Mouse (Mus musculus) adrenal gland, adult 18-20 months (tissue): ENCODE data around the gene Lrpprc. TPM values are rescaled to one million over a fixed set of nuclear protein-coding genes. Genes with fewer than 3 reads are reported as not detected.

Experiments
- DNase-seq, 2 experiments: peaks; one replicate each; pipeline ENCODE4 v3.0.0; 2021 to 2022; ENCODE audit warnings: low spot score in 2 of 2
- total RNA-seq, 2 experiments: library from RNA; stranded (reverse); gene quantifications; 1 replicate in 1 of 2; 2 replicates in 1 of 2; pipeline ENCODE4 v1.2.3; 2021

Gene Lrpprc
- total RNA-seq, 2 experiments from 2014 or later, result 71.2 to 74.9 TPM

GRCm38 (mm10) chr17:84674048-84674447 is 116.5 kb downstream of the Lrpprc start:
- DNase-seq, result no peak

DNA sequence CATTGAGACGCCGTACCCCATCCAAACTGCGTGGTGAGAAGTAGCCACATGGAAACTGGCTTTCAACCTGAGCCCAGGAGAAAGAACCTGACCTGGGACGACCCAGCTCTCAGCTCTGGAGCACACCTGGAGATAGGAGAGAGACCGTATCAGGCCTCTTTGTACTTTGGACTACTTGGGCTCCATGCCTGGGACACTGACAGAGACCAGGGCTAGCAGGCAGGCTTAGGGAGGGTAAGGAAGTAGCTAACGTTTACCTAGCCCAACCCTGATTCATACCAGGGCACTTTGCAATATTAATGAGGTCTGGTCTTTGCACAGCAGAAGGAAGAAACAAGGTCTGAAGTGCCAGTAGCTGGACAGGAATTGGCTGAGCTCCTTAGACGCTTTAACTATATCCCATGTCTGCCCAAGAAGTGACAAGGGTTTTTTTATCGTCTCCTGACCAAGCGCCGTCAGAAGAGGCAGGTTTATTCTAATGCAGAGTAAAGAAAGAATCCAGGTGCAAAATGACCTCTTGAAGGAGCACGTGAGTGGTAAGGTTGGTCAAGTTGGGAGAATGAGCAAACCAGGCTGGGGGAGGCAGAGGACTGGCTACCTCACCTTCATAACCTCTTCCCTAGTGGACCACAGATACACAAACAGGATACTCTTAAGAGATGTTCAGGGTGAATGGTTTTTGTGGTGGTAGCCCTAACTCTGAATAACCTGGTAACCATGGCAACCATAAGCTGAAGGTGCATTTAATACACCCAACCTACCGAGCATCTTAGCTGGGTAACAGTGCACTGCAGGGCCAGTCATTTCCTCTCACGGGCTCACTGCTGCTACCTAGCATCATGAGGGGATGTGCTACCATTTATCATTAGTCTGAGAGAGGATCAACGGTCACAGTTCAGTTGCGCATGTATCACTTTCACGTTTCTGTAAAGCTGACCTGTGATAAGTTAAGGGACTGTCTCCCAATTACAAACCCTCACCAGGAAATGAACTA is 117.9 kb downstream of the Lrpprc start:
- DNase-seq, result no peak

DNA sequence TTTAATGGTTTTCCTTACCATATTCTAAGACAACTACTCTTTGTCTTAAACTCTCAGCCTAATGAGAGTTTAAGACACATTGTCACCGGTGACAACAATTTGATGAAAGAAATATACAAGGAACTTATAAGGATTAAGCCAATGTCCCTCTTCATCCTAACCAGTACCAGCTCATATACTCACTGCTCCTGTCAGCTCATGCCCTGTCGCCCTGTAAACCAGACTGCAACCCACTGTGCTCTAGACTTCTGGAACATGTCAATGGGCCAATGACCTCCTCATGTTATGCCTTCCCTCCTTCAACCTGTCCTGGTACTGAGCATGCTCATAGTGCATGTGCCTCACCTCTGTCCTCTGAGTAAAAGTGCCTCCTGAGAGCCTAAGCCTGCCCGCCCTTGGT is 122.7 kb downstream of the Lrpprc start:
- DNase-seq, result no peak

DNA sequence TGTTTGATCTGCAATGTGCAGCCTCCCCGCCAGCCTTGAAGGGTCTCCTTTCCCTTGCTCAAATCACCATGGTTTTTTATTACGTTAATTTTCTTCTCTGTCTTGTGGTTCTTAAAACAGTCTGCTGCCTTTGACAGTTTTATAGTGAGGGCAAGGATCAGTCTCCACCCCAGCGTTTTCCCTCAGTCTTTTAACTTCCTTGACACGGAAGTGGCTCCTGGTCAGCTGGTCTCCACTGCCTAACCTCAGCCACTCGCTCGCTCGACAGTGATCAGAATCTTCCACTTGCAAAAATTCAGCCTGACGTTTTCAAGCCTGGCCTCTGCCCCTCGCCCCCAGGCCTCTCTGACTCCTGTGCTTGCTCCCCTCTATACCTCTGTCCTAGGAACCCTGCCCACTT is 124.9 kb downstream of the Lrpprc start:
- no peak for DNase-seq

GRCm38 (mm10) chr17:84665053-84665452 is 125.5 kb downstream of the Lrpprc start:
- DNase-seq, result no peak

DNA sequence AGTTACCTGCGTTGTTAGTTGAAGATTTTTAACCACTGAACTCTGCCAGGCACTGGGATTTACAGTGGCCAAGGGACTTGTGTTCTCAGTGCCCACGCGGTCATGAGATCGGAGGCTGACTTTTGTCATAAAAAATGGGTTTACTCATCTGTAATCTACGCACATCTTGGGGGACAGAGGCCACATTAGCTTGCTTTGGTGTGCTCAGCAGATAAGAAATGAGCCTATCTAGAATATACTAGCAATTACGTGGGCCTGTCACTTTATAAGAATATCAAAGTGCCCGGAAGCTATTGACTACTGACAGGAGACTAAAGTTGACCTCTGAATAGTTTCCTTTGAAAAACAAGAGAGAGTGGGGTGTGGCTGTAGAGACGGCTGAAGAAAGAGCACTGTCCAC is 131.6 kb downstream of the Lrpprc start:
- no peak for DNase-seq

GRCm38 (mm10) chr17:84658195-84658594 is 132.4 kb downstream of the Lrpprc start:
- no peak for DNase-seq

GRCm38 (mm10) chr17:84657782-84658181 is 132.8 kb downstream of the Lrpprc start:
- DNase-seq, result no peak

- DNase-seq, result no peak
Measured at GRCm38 (mm10) chr17:84657422-84657732, 133.2 kb downstream of the Lrpprc start.

DNA sequence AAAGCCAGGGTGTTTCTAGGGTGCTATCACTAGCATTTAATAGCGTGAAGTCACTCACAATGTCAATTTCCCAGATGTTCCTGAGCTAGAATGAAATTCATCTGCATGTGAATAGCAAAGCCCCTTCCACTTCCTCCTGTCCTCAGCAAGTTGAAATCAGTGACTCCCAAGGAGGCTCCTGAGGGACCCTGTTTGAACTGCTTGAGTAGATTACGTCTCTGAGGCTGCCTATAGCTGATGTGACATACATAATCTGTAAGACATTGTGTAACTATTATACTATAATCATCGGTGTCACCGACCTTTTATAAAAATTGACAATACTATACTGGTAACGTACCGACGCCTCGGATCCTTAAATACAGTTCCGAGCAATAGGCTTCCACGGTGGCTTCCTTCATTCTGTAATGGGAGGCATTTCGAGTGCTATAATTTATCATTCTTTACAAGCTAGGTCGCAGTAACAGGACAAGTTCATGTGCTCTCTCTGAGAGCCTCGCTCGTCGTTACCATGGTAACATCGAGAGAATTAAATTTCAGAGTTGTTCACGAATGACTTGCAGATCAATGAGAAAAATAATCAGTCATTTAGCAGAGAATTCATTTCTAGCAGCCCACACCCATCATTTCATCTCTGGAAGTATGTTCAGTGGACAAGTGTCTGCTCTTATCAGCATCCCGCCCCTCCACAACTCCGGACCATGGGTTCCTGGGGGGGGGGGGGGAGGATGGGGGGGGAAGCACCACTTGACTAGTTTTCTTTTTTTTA is 133.8 kb downstream of the Lrpprc start:
- DNase-seq, result no peak

GRCm38 (mm10) chr17:84656205-84656604 is 134.4 kb downstream of the Lrpprc start:
- no peak for DNase-seq

Other genes starting within 250 kb of the Lrpprc start
- 10 to 100 TPM; 22.5 to 28.0 TPM for gene Dync2li1, start 164.3 kb downstream of the Lrpprc start, total RNA-seq
- gene Abcg8, start 114.5 kb downstream of the Lrpprc start, total RNA-seq, result not detected
- gene Abcg5, start 107.8 kb downstream of the Lrpprc start, total RNA-seq, result not detected
- 100 to 1,000 TPM; 114 to 143 TPM for gene Ppm1b, start 166.0 kb upstream of the Lrpprc start, total RNA-seq
- under 1 TPM; 0.22 to 0.60 TPM for gene Slc3a1, start 237.6 kb upstream of the Lrpprc start, total RNA-seq